ENCODE assay signal across 8 mouse cellular contexts in genomic region chr19:60889101-60889713, GRCm38 (mm10). TPM values are rescaled to one million over a fixed set of nuclear protein-coding genes. Genes with fewer than 3 reads are reported as not detected.
DNase-seq lines count a peak whose midpoint lies in the region; ATAC-seq lines count a peak whose summit lies in the region.

No protein-coding gene starts in this region.

- H3K4me2 ChIP-seq in lung, embryonic 16.5 days (ENCODE audit: low read depth, low read length) = peak overlapping the region; percentile 78

- peak; percentile 78 for DNase-seq in ES-CJ7 (ENCODE audit: low read depth, low spot score)
- peak; percentile 39 for DNase-seq in brain, adult 2 months (ENCODE audit: low read depth, low spot score)
- DNase-seq in forebrain, embryonic 10.5 days (ENCODE audit: extremely low spot score, low spot score) = peak; percentile 54
- peak; percentile 77 to 81 for DNase-seq in heart, postnatal 10 days
- peak; percentile 78 to 86 for DNase-seq in kidney, postnatal 4 days
- peak; percentile 17 for DNase-seq in right cerebral cortex, adult 18-20 months
- DNase-seq in urinary bladder, postnatal 36 days (ENCODE audit: low spot score in 2 of 2) = peak; percentile 26 to 62

- peak; percentile 54 for ATAC-seq in lung, embryonic 16.5 days (ENCODE audit: low read depth)

- peaks cover 30% of the 10 kb centered on the region for H3K4me1 ChIP-seq in forebrain, embryonic 10.5 days
- peaks cover 17% of the 10 kb centered on the region for H3K4me1 ChIP-seq in lung, embryonic 16.5 days (replicated peaks; ENCODE audit: control insufficient read depth, insufficient read depth, low read length)

- intact Hi-C loops in heart, postnatal 10 days (cut with DNase I) = loop anchor here (1.0 to 10.0 kb wide), 3 partner anchors 176 to 336 kb away; partner anchors contain the start of gene Csf2ra

- H3K36me3 ChIP-seq in forebrain, embryonic 10.5 days (replicated peaks) = no peaks in the 10 kb centered on the region
- H3K36me3 ChIP-seq in lung, embryonic 16.5 days (ENCODE audit: control insufficient read depth, insufficient read depth, low read length) = no peaks in the 10 kb centered on the region

- peak overlapping the region; percentile 86 for H3K4me3 ChIP-seq in forebrain, embryonic 10.5 days
- peak overlapping the region; percentile 66 for H3K4me3 ChIP-seq in lung, embryonic 16.5 days (ENCODE audit: low read length)

- no peaks in the 10 kb centered on the region for H3K27me3 ChIP-seq in forebrain, embryonic 10.5 days (ENCODE audit: poor library complexity, severe bottlenecking)
- no peaks in the 10 kb centered on the region for H3K27me3 ChIP-seq in lung, embryonic 16.5 days (ENCODE audit: control insufficient read depth, insufficient read depth, low read depth, low read length)

- no peaks in the 10 kb centered on the region for H3K9me3 ChIP-seq in forebrain, embryonic 10.5 days
- H3K9me3 ChIP-seq in lung, embryonic 16.5 days (ENCODE audit: control insufficient read depth, low read length) = no peaks in the 10 kb centered on the region

- peak overlapping the region; percentile 94 for H3K9ac ChIP-seq in lung, embryonic 16.5 days (ENCODE audit: low read length)

- WGBS in forebrain, embryonic 10.5 days = 3% methylated on average over 17 of the region's 17 CpGs
- WGBS in lung, embryonic 16.5 days = 4% methylated on average over 17 of the region's 17 CpGs

- H3K27ac ChIP-seq in forebrain, embryonic 10.5 days = peak overlapping the region; percentile 99
- H3K27ac ChIP-seq in lung, embryonic 16.5 days (ENCODE audit: low read length) = peak overlapping the region; percentile 99

RNA-seq across cellular contexts. Expression of gene Grk5, which starts 0.3 kb away (rescaled TPM):
- polyA plus RNA-seq in forebrain, embryonic 10.5 days (2016; fragmentation: Nextera tagmentation; extraction: Ambion mirVana) = 1.9 and 2.0 TPM in 2 replicates
- 10 to 100 TPM; 26.3 to 28.3 TPM for total RNA-seq in heart, postnatal 10 days (2021)
- 3.5 and 4.9 TPM in 2 replicates for polyA plus RNA-seq in lung, embryonic 16.5 days (2015; fragmentation: Nextera tagmentation; extraction: Ambion mirVana)

RNA-seq across cellular contexts. Expression of gene Prdx3, which starts 14.9 kb away (rescaled TPM):
- 112 and 115 TPM in 2 replicates for polyA plus RNA-seq in forebrain, embryonic 10.5 days (2016; fragmentation: Nextera tagmentation; extraction: Ambion mirVana)
- total RNA-seq in heart, postnatal 10 days (2021) = 100 to 1,000 TPM; 248 to 255 TPM
- polyA plus RNA-seq in lung, embryonic 16.5 days (2015; fragmentation: Nextera tagmentation; extraction: Ambion mirVana) = 111 and 120 TPM in 2 replicates

RNA-seq across cellular contexts. Expression of gene Sfxn4, which starts 27.9 kb away (rescaled TPM):
- 10.8 and 11.5 TPM in 2 replicates for polyA plus RNA-seq in forebrain, embryonic 10.5 days (2016; fragmentation: Nextera tagmentation; extraction: Ambion mirVana)
- 1 to 10 TPM; 5.0 to 7.6 TPM for total RNA-seq in heart, postnatal 10 days (2021)
- 6.0 and 7.3 TPM in 2 replicates for polyA plus RNA-seq in lung, embryonic 16.5 days (2015; fragmentation: Nextera tagmentation; extraction: Ambion mirVana)

Comparison
In these comparisons a context has a peak if more than half of its experiments do, and no peak if none do; other contexts are left out.
1. Peak in every context shown above with its lines: DNase-seq, ATAC-seq, H3K4me3 ChIP-seq and H3K27ac ChIP-seq.
2. DNase-seq: peak in every context shown above with its lines; median percentile 82 in kidney, postnatal 4 days; 79 in heart, postnatal 10 days; 78 in ES-CJ7; 54 in forebrain, embryonic 10.5 days; 44 in urinary bladder, postnatal 36 days; 39 in brain, adult 2 months; 17 in right cerebral cortex, adult 18-20 months.